Mouse (Mus musculus) lung, postnatal 0 days (tissue): ENCODE data around the gene Cnst.

Source experiments
- CTCF ChIP-seq: IDR thresholded peaks from 2 replicates; pipeline ENCODE4 v1.5.1; 2016; ENCODE audit warnings: antibody characterized with exemption, mild to moderate bottlenecking
- EP300 ChIP-seq: IDR thresholded peaks from 2 replicates; pipeline ENCODE4 v1.6.1; 2016; ENCODE audit warnings: antibody characterized with exemption, mild to moderate bottlenecking, control low read depth

GRCm38 (mm10) chr1:179668836-179669537 lies 122.8 kb downstream of the Cnst start:
- TF ChIP-seq CTCF (peak; percentile 23; the same call in 1 of the 2 replicates), EP300 (no peak)
